Mouse (Mus musculus): ENCODE results near the gene 1700022I11Rik. TPM values are rescaled to one million over a fixed set of nuclear protein-coding genes. Genes with fewer than 3 reads are reported as not detected.

1700022I11Rik gene
- total RNA-seq, 2 experiments from 2014 or later: not detected

DNA sequence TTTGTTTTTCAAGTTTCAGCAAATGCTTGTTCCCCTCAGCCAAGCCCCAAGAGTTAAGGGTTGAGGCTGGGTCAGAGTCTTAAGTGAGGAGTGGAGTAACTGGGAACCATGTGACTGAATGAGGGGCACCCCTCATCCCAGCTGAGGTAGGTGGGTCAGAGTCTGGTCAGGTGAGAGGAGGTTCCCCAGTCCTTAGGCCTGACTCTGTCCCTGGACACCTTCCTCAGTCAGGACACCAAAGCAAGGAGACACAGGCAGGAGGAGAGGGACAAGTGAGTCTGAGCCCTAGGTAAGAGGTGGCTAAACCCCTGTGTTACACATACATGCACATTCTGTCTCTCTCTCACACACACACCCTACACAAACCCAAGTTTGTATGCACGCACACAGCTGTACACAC is 63.1 kb downstream of the 1700022I11Rik start:
- no peak for DNase-seq (ENCODE audit: low spot score)

Other genes with a start within 250 kb of the 1700022I11Rik start
- not detected for gene 4930578G10Rik, start 234.1 kb upstream of the 1700022I11Rik start, total RNA-seq (2021)
- not detected for gene Ccl19, start 213.0 kb upstream of the 1700022I11Rik start, total RNA-seq (2021)
- gene Ccl21a, start 195.6 kb upstream of the 1700022I11Rik start, total RNA-seq (2021): 10 to 100 TPM in 1 of 2 experiments, 1 to 10 TPM in 1; 9.4 to 13.4 TPM
- not detected for gene Fam205a1, start 115.7 kb upstream of the 1700022I11Rik start, total RNA-seq (2021)
- gene Gm12394, start 112.8 kb upstream of the 1700022I11Rik start, total RNA-seq (2021): under 1 TPM in 1 of 2 experiments, not detected in 1; 0.07 TPM
- 1 to 10 TPM; 1.1 to 1.2 TPM for gene Fam205c, start 95.4 kb upstream of the 1700022I11Rik start, total RNA-seq (2021)
- under 1 TPM; 0.26 to 0.66 TPM for gene Phf24, start 52.9 kb upstream of the 1700022I11Rik start, total RNA-seq (2021)
- 100 to 1,000 TPM; 198 to 225 TPM for gene Dnajb5, start 19.8 kb upstream of the 1700022I11Rik start, total RNA-seq (2021)
- gene Vcp, start 30.9 kb downstream of the 1700022I11Rik start, total RNA-seq (2021): 100 to 1,000 TPM; 248 to 282 TPM
- gene Fancg, start 40.9 kb downstream of the 1700022I11Rik start, total RNA-seq (2021): 1 to 10 TPM; 1.4 to 1.8 TPM
- gene Pigo, start 56.2 kb downstream of the 1700022I11Rik start, total RNA-seq (2021): 1 to 10 TPM; 6.2 to 7.7 TPM
- gene Stoml2, start 62.1 kb downstream of the 1700022I11Rik start, total RNA-seq (2021): 100 to 1,000 TPM in 1 of 2 experiments, 10 to 100 TPM in 1; 88.9 to 105 TPM
- 10 to 100 TPM; 27.6 to 28.1 TPM for gene Fam214b, start 76.6 kb downstream of the 1700022I11Rik start, total RNA-seq (2021)
- 1 to 10 TPM; 1.2 to 1.9 TPM for gene Unc13b, start 89.3 kb downstream of the 1700022I11Rik start, total RNA-seq (2021)